Mouse (Mus musculus) bone marrow, adult 2 months (tissue): Measurements from ENCODE around the gene Tnfrsf25. TPM values are rescaled to one million over a fixed set of nuclear protein-coding genes. Genes with fewer than 3 reads are reported as not detected.

ENCODE experiments used
- H3K27ac ChIP-seq: fragments of 200-500 bp; 2 replicates; pipeline ENCODE4 v1.5.1; 2012; ENCODE audit warnings: low read depth, mild to moderate bottlenecking, control low read depth, inconsistent platforms, low read length; ENCODE audit not compliant: control insufficient read depth, poor library complexity, insufficient read depth
- H3K4me1 ChIP-seq: fragments of 200-500 bp; 2 replicates; pipeline ENCODE4 v1.6.1; 2011; ENCODE audit warnings: low read length; ENCODE audit not compliant: control insufficient read depth, insufficient read depth
- H3K4me3 ChIP-seq: fragments of 200-500 bp; replicated peaks from 2 replicates; pipeline ENCODE3; 2011; ENCODE audit warnings: mild to moderate bottlenecking, low read depth, low read length, control low read depth; ENCODE audit not compliant: control insufficient read depth
- CTCF ChIP-seq: fragments of 200-500 bp; IDR thresholded peaks from 2 replicates; pipeline ENCODE4 v1.5.1; 2011; ENCODE audit warnings: low read length, control low read depth; ENCODE audit not compliant: control insufficient read depth, insufficient read depth
- POLR2A ChIP-seq: fragments of 200-500 bp; IDR thresholded peaks from 2 replicates; pipeline ENCODE4 v1.6.1; 2011; ENCODE audit warnings: low read depth, mild to moderate bottlenecking, control low read depth, low read length, borderline replicate concordance; ENCODE audit not compliant: control insufficient read depth
- WGBS: fragments of 180-500 bp; shearing (Covaris S2); methylation state at CpG from one replicate; pipeline ENCODE4 v1.1.7; 2018; 5-methylcytosine and 5-hydroxymethylcytosine counted together
- polyA plus RNA-seq: library from polyadenylated mRNA; stranded (reverse); fragments of >200 nt; gene quantifications from 2 replicates; pipeline ENCODE4 v1.2.4, GENCODE M21; 2011; ENCODE audit warnings: low replicate concordance; ENCODE audit not compliant: missing spikeins, insufficient read depth, insufficient read length

Tnfrsf25 gene
- polyA plus RNA-seq, 1 experiment, result 3.3 TPM

DNA sequence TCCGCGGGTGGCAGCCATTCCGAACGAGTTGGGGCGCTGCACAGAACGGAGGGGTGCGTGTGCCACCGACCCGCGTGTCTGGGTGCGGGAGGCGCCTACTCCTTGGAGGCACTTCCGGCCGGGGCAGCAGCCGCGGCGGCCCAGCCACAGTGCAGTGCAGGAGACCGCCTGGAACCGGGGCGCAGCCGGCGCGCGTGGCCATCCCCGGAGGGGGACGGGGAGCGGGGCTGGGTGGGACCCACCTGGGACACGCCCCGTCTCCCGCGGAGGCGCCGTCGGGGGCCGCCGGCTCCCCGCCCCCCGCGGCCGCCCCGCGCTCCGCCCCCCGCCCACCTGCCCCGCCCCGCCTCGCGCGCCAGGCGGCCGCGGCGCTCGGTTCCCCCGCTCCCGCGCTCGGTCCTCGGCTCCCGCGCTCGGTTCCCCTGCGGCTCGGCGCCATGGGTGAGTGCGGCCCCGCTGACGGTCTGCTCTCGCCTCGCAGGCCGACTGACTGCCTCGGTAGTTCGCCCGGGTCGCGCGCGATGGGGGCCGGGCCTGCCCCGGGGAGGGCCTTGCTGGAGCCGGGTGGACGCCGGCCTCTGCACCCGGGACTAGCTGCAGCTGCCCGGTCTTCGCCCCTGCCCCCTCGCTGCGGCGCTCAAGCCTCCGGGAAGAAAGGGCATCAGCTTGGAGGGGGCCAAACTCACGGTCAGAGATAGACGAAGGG is 29.1 kb upstream of the Tnfrsf25 start:
- H3K4me1 ChIP-seq, result no peaks in the 10 kb centered on the region; the same call in none of the 2 replicates
- H3K27ac ChIP-seq, result peak overlapping the region; percentile 37; the same call in 1 of the 2 replicates

DNA sequence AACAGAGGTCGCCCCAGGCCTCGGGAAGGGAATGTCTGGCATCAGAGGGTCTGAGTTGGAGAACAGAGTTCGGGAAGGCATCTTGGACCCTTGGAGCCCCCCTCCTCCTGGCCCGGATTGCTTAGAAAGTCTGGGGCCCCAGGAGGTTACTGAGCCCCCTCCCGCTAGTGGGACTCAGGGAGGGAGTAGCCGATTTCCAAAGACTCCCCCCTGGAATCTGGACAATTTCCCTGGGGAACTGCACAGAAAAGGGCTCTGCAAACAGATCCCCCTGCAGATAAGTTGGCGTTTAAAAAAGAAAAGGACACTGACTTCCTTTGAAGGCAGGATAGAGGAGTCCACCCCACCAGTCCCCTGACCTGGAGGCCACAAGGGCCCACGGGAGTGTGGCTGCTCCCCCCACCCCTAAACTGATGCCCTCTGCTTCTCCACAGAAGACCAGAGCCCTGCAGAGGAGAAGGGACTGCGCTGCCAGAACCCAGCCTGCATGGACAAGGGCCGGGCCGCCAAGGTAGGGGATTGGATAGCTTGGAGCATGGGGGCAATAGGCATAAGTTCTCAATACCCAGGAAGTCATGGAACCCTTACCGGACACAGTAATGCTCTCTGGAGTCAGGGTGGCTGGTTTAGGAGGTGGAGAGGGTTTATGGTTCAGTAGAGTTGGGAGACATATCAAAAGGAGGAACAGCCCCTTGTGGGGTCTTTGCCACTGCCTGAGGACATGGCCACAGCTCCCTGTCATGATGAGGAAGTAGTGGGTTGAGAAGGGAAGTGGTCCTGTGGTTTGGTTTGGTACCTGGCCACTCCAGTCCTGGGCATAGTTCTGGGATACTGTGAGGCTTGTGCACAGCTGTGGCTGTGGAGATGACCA is 28.3 kb upstream of the Tnfrsf25 start:
- TF ChIP-seq CTCF (no peak), POLR2A (no peak)

More for the DNA sequence above, 29.1 kb upstream of the Tnfrsf25 start:
- H3K4me3 ChIP-seq, result peak overlapping the region; percentile 62
- no peak for TF ChIP-seq POLR2A
- no peak for TF ChIP-seq CTCF
- WGBS, result under 1% methylated on average over 92 of the region's 92 CpGs

DNA sequence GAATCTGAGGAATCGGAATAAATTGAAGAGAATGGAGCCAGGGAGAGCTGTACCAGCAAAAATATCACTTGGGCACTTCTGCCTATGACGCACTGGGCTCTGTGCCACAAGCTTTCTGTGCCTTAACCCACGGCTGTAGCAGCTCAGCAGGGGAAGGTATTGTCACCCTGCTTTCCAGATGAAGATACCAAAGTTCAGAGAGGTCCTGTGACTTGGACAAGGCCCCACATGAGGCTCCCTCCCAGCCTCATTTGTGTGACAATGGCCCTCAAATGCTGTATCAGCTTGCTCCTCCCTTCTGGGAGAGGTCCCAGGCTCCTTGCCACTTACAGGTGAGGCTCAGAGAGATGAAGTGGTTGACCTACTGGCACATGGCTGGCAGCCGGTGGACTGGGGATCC is 27.6 kb upstream of the Tnfrsf25 start:
- no peak overlapping the region for H3K4me3 ChIP-seq
- TF ChIP-seq CTCF (no peak), POLR2A (no peak)
- WGBS, result 17% methylated on average over 4 of the region's 4 CpGs
- H3K27ac ChIP-seq, result no peak overlapping the region
- no peaks in the 10 kb centered on the region; the same call in none of the 2 replicates for H3K4me1 ChIP-seq

More for the DNA sequence above, 28.3 kb upstream of the Tnfrsf25 start:
- peak overlapping the region; percentile 62 for H3K4me3 ChIP-seq
- H3K4me1 ChIP-seq, result no peaks in the 10 kb centered on the region; the same call in none of the 2 replicates
- peak overlapping the region; percentile 14; the same call in 1 of the 2 replicates for H3K27ac ChIP-seq
- 3% methylated on average over 12 of the region's 12 CpGs for WGBS

DNA sequence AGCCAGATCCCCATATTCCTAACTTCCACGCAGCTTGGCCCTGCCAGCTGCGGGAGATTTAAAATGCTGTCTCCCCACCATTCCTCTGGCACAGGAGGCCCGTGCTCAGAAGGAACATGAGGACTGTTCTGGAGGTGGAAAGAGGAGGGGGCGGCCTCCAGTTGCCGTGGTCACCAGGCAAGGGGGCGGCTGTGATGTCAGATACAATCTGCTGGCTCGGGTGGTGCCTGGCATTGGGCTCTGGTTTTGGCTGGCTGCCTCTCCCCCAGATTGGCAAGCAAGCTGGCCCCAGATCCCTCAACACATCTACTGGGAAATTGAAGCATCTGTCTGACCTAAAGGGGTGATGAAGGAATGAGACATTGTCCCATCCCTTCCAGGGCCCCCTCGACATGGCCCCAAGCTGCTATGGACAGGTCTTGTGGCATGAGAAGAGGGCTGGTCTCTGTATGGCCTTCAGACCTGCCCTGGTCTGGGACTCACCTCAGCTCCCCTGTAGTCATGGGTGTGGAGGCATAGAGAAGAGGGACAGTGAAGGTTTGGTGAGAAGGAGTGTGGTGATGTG is 27.1 kb upstream of the Tnfrsf25 start:
- TF ChIP-seq POLR2A, result no peak
- no peak for TF ChIP-seq CTCF

DNA sequence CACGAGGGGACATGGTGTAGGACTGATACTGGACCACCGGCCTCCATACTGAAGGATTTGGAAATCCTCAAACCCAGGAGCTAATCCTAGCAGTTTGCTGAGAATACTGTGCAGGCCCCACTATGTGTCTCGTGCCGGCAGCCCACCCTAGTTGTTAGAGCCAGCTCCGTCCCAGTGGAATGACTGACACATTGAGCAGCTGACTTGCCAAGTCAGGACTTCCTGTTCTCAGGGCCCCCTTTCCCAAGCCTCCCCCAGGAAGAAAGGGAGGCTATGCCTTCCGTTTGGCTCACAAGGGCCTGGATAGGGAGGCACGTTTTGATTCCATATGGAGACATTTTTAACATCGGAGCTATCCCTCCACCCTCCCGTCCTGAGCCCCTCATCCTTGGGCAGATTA is 25.5 kb upstream of the Tnfrsf25 start:
- H3K27ac ChIP-seq, result no peak overlapping the region
- 77% methylated on average over 9 of the region's 9 CpGs for WGBS
- H3K4me3 ChIP-seq, result no peak overlapping the region
- H3K4me1 ChIP-seq, result peaks cover 1% of the 10 kb centered on the region
- TF ChIP-seq POLR2A (no peak), CTCF (no peak)

More for the DNA sequence above, 27.1 kb upstream of the Tnfrsf25 start:
- Histone ChIP-seq H3K4me3 (no peak overlapping the region), H3K27ac (no peak overlapping the region), H3K4me1 (peaks cover under 1% of the 10 kb centered on the region)
- 46% methylated on average over 8 of the region's 8 CpGs for WGBS

DNA sequence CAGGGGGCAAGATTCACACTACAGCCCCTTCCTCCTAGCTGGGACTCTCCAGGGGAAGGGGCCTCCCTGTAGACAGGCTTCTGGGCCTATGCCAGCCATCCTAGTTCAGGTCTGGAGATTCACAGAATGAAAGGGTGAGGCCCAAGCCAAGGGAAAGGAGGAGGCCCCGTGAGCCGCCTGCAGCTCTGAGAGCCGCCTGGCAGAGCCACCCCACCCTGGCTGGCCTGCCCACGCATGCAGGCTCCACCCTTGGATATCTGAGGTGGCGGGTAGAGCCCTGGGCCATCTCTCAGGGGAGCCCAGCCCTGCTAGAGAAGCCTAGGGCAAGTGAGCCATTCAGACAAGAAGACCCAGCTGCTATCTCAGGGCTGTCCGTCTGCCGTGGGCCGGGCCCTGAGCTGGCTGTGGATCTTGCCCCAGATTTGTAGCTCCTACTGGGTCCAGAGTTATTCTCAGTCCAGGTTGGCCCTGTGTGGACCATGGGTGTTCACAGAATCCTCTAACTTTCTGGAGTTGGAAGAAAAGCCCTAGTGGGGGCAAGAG is 22.9 kb upstream of the Tnfrsf25 start:
- Histone ChIP-seq H3K4me1 (peaks cover 2% of the 10 kb centered on the region), H3K27ac (peak overlapping the region; percentile 40; the same call in 1 of the 2 replicates), H3K4me3 (no peak overlapping the region)
- no peak for TF ChIP-seq POLR2A
- no peak for TF ChIP-seq CTCF
- 48% methylated on average over 8 of the region's 8 CpGs for WGBS

DNA sequence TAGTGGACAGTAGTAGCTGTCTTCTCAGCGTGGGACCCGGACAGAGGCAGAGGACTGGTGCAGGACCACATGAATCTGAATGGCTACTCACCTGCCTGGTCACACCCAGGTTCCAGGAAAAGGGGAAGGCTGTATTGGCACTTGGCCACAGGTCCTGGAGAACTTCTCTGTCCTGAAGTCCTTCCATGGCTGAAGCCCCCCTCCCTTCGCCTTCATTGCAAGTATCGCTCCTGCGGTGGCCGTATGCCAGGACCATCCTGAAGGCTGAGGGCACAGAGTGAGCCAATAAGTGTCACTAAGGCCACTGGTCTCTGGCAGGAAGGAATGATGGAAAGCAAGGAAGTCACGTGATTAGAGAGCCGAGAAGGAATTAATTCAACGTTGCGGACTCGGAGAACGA is 21.5 kb upstream of the Tnfrsf25 start:
- peaks cover 2% of the 10 kb centered on the region for H3K4me1 ChIP-seq
- no peak overlapping the region for H3K27ac ChIP-seq
- 85% methylated on average over 12 of the region's 12 CpGs for WGBS
- TF ChIP-seq POLR2A (no peak), CTCF (no peak)
- H3K4me3 ChIP-seq, result no peak overlapping the region
